Mouse (Mus musculus) myocyte (in vitro differentiated cells): ENCODE results near the gene Itpr3.

Source experiments
- CEBPB ChIP-seq: IDR thresholded peaks from 2 replicates; pipeline ENCODE4 v1.6.1; 2011; ENCODE audit warnings: mild to moderate bottlenecking, moderate library complexity; ENCODE audit not compliant: poor library complexity, insufficient read depth, severe bottlenecking
- E2F4 ChIP-seq: IDR thresholded peaks from one replicate; pipeline ENCODE4 v1.6.1; 2011; ENCODE audit warnings: mild to moderate bottlenecking, control low read depth, moderate library complexity; ENCODE audit not compliant: insufficient read depth
- MAX ChIP-seq: IDR thresholded peaks from one replicate; pipeline ENCODE4 v1.6.1; 2011; ENCODE audit warnings: low read depth, mild to moderate bottlenecking, control low read depth
- MYOD1 ChIP-seq, 3 experiments: IDR thresholded peaks; one replicate each; pipeline ENCODE4 v1.6.1; 2011; ENCODE audit warnings: control low read depth in 2 of 3, low read depth in 2 of 3, mild to moderate bottlenecking in 2 of 3, moderate library complexity in 1 of 3; ENCODE audit not compliant: insufficient read length in 2 of 3, control insufficient read depth in 1 of 3
- MYOG ChIP-seq, 3 experiments: IDR thresholded peaks; one replicate each; pipeline ENCODE4 v1.6.1; 2011; ENCODE audit warnings: control low read depth in 2 of 3, low read depth in 2 of 3, mild to moderate bottlenecking in 2 of 3; ENCODE audit not compliant: insufficient read length in 2 of 3, control insufficient read depth in 1 of 3, insufficient read depth in 1 of 3
- POLR2A ChIP-seq: IDR thresholded peaks from one replicate; pipeline ENCODE4 v1.6.1; 2011; ENCODE audit warnings: low read depth, mild to moderate bottlenecking, control low read depth, moderate library complexity; ENCODE audit not compliant: insufficient read length
- POLR2AphosphoS2 ChIP-seq: IDR thresholded peaks from one replicate; pipeline ENCODE4 v1.6.1; 2011; ENCODE audit warnings: low read depth, control low read depth; ENCODE audit not compliant: insufficient read length
- REST ChIP-seq: IDR thresholded peaks from one replicate; pipeline ENCODE4 v1.6.1; 2011; ENCODE audit warnings: mild to moderate bottlenecking, control low read depth, moderate library complexity; ENCODE audit not compliant: insufficient read depth, insufficient read length
- SRF ChIP-seq: IDR thresholded peaks from one replicate; pipeline ENCODE4 v1.6.1; 2011; ENCODE audit warnings: low read depth; ENCODE audit not compliant: control insufficient read depth, insufficient read length
- TCF12 ChIP-seq: IDR thresholded peaks from one replicate; pipeline ENCODE4 v1.6.1; 2011; ENCODE audit warnings: mild to moderate bottlenecking, control low read depth; ENCODE audit not compliant: poor library complexity, insufficient read depth, severe bottlenecking
- TCF3 ChIP-seq: IDR thresholded peaks from one replicate; pipeline ENCODE4 v1.6.1; 2011; ENCODE audit warnings: low read depth, control low read depth; ENCODE audit not compliant: insufficient read length
- USF1 ChIP-seq: IDR thresholded peaks from one replicate; pipeline ENCODE4 v1.6.1; 2011; ENCODE audit warnings: low read depth, mild to moderate bottlenecking, control low read depth, moderate library complexity

DNA sequence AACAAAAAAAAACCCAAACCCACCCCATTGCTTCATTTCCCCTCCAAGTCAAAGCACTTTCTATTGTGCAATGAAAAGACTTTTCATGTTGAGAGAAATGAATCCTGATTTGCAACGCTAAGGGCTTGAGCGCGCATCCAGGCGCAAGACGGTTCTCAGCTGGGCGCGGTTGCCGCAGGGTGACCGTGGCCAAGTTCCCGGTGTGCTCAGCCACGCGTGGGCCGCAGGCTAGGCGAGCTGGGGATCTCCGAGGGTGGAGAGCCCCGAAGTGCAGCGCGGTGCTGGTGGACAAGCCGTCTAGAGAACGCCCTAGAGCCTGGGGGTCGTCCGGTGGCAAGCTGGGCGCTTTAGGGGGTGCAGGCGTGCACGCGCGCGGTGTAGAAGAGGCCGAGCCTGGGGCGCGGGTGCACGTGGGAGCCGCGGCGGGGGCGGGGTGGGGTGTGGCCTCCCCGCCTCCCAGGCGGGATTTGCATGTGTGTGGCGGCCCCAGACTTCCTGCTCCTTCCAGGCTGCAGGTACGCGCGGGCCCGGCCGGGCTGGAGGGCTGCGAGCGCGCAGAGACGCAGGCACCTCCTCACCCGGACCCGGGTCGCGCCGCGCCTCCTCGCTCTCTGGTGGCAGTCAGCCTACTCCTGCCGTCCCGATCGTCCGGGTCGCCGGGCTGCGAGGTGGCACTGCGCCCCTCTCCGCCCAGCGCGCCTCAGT, at the start of gene Itpr3:
- TF ChIP-seq POLR2A (peak; percentile 78), POLR2AphosphoS2 (peak; percentile 72), MYOG (IDR thresholded peaks at IDR 0.05; ENCODE audit: control insufficient read depth in 1 of 3, insufficient read depth in 1 of 3, insufficient read length in 2 of 3, low read depth in 2 of 3) (peak in 1 of 3 experiments; percentile 17), TCF12 (no peak), MAX (no peak), USF1 (no peak), E2F4 (no peak), SRF (no peak), REST (no peak), CEBPB (no peak), MYOD1 (IDR thresholded peaks at IDR 0.05; ENCODE audit: control insufficient read depth in 1 of 3, insufficient read length in 2 of 3, low read depth in 2 of 3) (peak in 1 of 3 experiments; percentile 5), TCF3 (no peak)
